Mouse (Mus musculus): Measurements from ENCODE around the gene Dnah7b.
"Not testable (repeated sequence)": the region's sequence is repeated elsewhere in the genome, so short reads cannot be mapped to it uniquely, and the experiment has no call there.

- not testable (repeated sequence) for TF ChIP-seq POLR2A (IDR thresholded peaks at IDR 0.05; ENCODE audit: borderline replicate concordance, extremely low read depth, insufficient read depth, insufficient read length, poor library complexity, severe bottlenecking); CTCF (IDR thresholded peaks at IDR 0.05; ENCODE audit: borderline replicate concordance, extremely low read depth, insufficient read depth, insufficient read length)
These were observed 2.7 kb downstream of the Dnah7b start for GRCm38 (mm10) chr1:46068787-46069186.
